Mouse (Mus musculus): ENCODE data around the gene Dhx32.

Gene Dhx32

GRCm38 (mm10) chr7:133782717-133783435 lies at the start of gene Dhx32:
Gene Dhx32 (minus strand): TSS chr7:133782726.
- DNase-seq = peak; percentile 84

GRCm38 (mm10) chr7:133829579-133829978 lies 47.1 kb upstream of the Dhx32 start:
- no peak for DNase-seq

GRCm38 (mm10) chr7:133828514-133828913 lies 46.0 kb upstream of the Dhx32 start:
- no peak for DNase-seq

- peak; percentile 33 for DNase-seq
Measured at GRCm38 (mm10) chr7:133824579-133824978, 42.1 kb upstream of the Dhx32 start.

GRCm38 (mm10) chr7:133823751-133824150 lies 41.2 kb upstream of the Dhx32 start:
- DNase-seq = no peak

GRCm38 (mm10) chr7:133813331-133813730 lies 30.8 kb upstream of the Dhx32 start:
- no peak for DNase-seq

- DNase-seq = no peak
Measured at GRCm38 (mm10) chr7:133812927-133813326, 30.4 kb upstream of the Dhx32 start.

- DNase-seq = peak; percentile 85
Measured at GRCm38 (mm10) chr7:133805614-133806175, 23.2 kb upstream of the Dhx32 start.

GRCm38 (mm10) chr7:133801823-133802222 lies 19.3 kb upstream of the Dhx32 start:
- peak; percentile 60 for DNase-seq

GRCm38 (mm10) chr7:133799928-133800327 lies 17.4 kb upstream of the Dhx32 start:
- DNase-seq = no peak

GRCm38 (mm10) chr7:133794720-133795119 lies 12.2 kb upstream of the Dhx32 start:
- DNase-seq = no peak

- peak; percentile 54 for DNase-seq
Measured at GRCm38 (mm10) chr7:133793248-133794131, 11.0 kb upstream of the Dhx32 start.

GRCm38 (mm10) chr7:133792771-133793170 lies 10.2 kb upstream of the Dhx32 start:
- no peak for DNase-seq

GRCm38 (mm10) chr7:133790608-133791229 lies 8.2 kb upstream of the Dhx32 start:
- DNase-seq = no peak

- DNase-seq = no peak
Measured at GRCm38 (mm10) chr7:133790171-133790570, 7.6 kb upstream of the Dhx32 start.

- no peak for DNase-seq
Measured at GRCm38 (mm10) chr7:133788147-133788546, 5.6 kb upstream of the Dhx32 start.

- no peak for DNase-seq
Measured at GRCm38 (mm10) chr7:133787571-133787970, 5.0 kb upstream of the Dhx32 start.

- no peak for DNase-seq
Measured at GRCm38 (mm10) chr7:133781991-133782390, 535 bp downstream of the Dhx32 start.

- DNase-seq = no peak
Measured at GRCm38 (mm10) chr7:133781583-133781982, 943 bp downstream of the Dhx32 start.

GRCm38 (mm10) chr7:133776626-133776996 lies 5.9 kb downstream of the Dhx32 start, which contains the start of gene Fank1:
Gene Fank1 (plus strand): TSS chr7:133776861.
- DNase-seq = peak; percentile 94

- DNase-seq = peak; percentile 68
Measured at GRCm38 (mm10) chr7:133775796-133776625, 6.5 kb downstream of the Dhx32 start.

GRCm38 (mm10) chr7:133775179-133775578 lies 7.3 kb downstream of the Dhx32 start:
- no peak for DNase-seq

All from kidney, postnatal 10 days (tissue).